Mouse (Mus musculus): ENCODE results near the gene Nisch. TPM values are rescaled to one million over a fixed set of nuclear protein-coding genes. Genes with fewer than 3 reads are reported as not detected.
A peak's percentile ranks its signal among the peaks of the same experiment; 100 is the strongest.

The Nisch gene
- total and polyA plus RNA-seq, 3 experiments, result 46.3 to 180 (median 85.2) TPM

DNA sequence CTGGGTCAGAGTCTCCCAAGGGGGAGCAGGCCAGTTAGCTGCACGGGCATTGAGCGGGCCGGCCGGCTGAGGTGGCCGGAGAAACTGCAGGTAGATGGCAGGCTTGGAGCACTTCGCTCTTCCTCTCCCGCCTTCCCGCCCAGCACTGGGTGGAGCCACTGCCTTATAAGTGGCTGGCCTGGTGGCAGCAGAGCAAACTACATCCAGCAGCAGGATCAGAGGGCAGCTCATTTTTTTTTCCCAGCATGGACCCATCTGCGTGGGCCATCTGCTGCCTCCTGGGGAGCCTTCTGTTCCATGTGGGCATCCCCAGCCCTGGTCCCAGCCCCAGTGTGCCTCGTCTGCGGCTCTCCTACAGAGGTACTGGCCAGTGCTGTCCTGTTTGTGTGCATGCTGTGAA, 920 bp upstream of the Nisch start, which contains the start of gene Sema3g (continued):
- no peak for TF ChIP-seq ZMIZ1 (IDR thresholded peaks at IDR 0.05; ENCODE audit: low read depth, low read length)
- peak; percentile 67 for TF ChIP-seq POLR2A (IDR thresholded peaks at IDR 0.05; ENCODE audit: low read depth, low read length)
- peak; percentile 80 for TF ChIP-seq ZNF384 (IDR thresholded peaks at IDR 0.05; ENCODE audit: low read depth, low read length)
- no peak for TF ChIP-seq KAT2A (IDR thresholded peaks at IDR 0.05; ENCODE audit: insufficient replicate concordance, low read length)

DNA sequence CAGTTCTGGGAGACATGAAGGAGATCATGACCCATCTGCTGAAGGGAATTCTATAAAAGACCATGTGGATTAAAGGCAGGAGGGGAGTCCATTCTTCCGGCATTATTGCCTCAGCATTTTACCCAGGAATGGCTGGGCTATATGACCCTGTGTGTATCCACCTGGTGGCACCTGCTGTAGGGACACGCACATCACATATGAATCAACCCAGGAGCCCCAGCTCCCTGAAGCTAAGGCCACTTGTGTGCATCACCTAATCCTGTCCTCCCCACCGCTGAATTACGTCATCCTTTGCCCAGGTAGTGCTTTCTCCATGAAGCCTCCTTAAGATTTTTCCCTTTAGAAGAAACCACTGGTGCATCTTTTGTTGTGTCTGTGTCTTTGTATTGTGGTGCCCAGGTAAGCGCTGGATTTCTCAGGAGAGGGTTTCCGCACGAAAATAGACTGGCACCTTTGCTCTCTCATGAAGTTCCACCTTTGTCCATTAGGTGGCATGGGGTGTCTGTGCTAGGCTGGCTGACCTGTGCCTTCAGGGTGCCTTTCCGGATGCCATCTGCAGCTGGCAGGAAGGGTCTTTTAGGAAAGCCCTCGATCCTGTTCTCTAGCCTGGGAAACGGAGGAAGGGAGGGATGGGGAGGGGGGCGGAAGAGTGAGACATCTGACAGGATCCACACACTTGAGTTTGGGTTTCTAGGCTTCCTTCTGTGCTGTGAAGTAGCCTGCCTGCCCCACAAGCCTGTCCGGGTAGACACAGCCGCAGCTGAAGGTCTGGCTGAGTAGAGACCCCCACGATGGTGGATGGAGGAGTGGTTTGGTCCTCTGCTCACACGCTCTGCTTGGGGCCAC, 1.4 kb downstream of the Nisch start:
- Histone ChIP-seq H3K79me2 (replicated peaks; ENCODE audit: control insufficient read depth, extremely low read depth, insufficient read depth, poor library complexity, severe bottlenecking) (no peaks in the 10 kb centered on the region), H3K27ac (ENCODE audit: insufficient read depth, low read depth) (no peak overlapping the region), H3K4me3 (replicated peaks in 1 of 3; ENCODE audit: low read depth in 2 of 3, low read length in 2 of 3, poor library complexity in 1 of 3) (peak overlapping the region in 1 of 3 experiments; percentile 23), H3K9ac (ENCODE audit: insufficient read depth, low read depth) (peak overlapping the region; percentile 5; the same call in 1 of the 2 replicates), H3K4me2 (ENCODE audit: insufficient read depth, low read depth, poor library complexity, severe bottlenecking) (no peak overlapping the region), H3K27me3 (replicated peaks) (peaks cover 11% of the 10 kb centered on the region), H3K36me3 (replicated peaks in 1 of 2; ENCODE audit: control insufficient read depth in 1 of 2, insufficient read depth in 1 of 2, low read length in 1 of 2) (no peaks in the 10 kb centered on the region), H3K9me3 (replicated peaks; ENCODE audit: low read length) (no peaks in the 10 kb centered on the region), H3K4me1 (ENCODE audit: control insufficient read depth in 1 of 2, insufficient read depth in 2 of 2) (peaks cover 12 to 30% of the 10 kb centered on the region in 2 experiments)
- TF ChIP-seq UBTF (IDR thresholded peaks at IDR 0.05; ENCODE audit: low read depth, low read length), result 0 out of 2 replicates have a peak, but pooled peaks have one; percentile 40
- 0 out of 2 replicates have a peak, but pooled peaks have one; percentile 26 for TF ChIP-seq ZNF384 (IDR thresholded peaks at IDR 0.05; ENCODE audit: low read depth, low read length)
- TF ChIP-seq SIN3A (IDR thresholded peaks at IDR 0.05; ENCODE audit: low read length), result 0 out of 2 replicates have a peak, but pooled peaks have one; percentile 48
- TF ChIP-seq CTCF (conservative IDR thresholded peaks at IDR 0.05 in 1 of 2, IDR thresholded peaks at IDR 0.05 in 1 of 2; ENCODE audit: low read depth in 2 of 2, low read length in 2 of 2), result peak; percentile 83 to 97
- TF ChIP-seq SMC3 (IDR thresholded peaks at IDR 0.05; ENCODE audit: low read depth, low read length), result peak; percentile 89
- no peak for TF ChIP-seq POLR2A (IDR thresholded peaks at IDR 0.05; ENCODE audit: low read depth, low read length)
- TF ChIP-seq HCFC1 (IDR thresholded peaks at IDR 0.05; ENCODE audit: low read depth, low read length), result peak; percentile 36; the same call in 1 of the 2 replicates
- TF ChIP-seq ZC3H11A (IDR thresholded peaks at IDR 0.05; ENCODE audit: low read depth, low read length), result peak; percentile 34
- TF ChIP-seq MEF2A (IDR thresholded peaks at IDR 0.05; ENCODE audit: borderline replicate concordance, low read depth, low read length), result 0 out of 2 replicates have a peak, but pooled peaks have one; percentile 35
- peak; percentile 95 for TF ChIP-seq RAD21 (IDR thresholded peaks at IDR 0.05; ENCODE audit: low read depth, low read length)
- TF ChIP-seq MAX (IDR thresholded peaks at IDR 0.05; ENCODE audit: low read length), result 0 out of 2 replicates have a peak, but pooled peaks have one; percentile 20
- TF ChIP-seq USF2 (conservative IDR thresholded peaks at IDR 0.05; ENCODE audit: low read depth, low read length), result no peak
- 0 out of 2 replicates have a peak, but pooled peaks have one; percentile 14 for TF ChIP-seq IRF4 (IDR thresholded peaks at IDR 0.05; ENCODE audit: low read depth, low read length)
- no peak for TF ChIP-seq PAX5 (IDR thresholded peaks at IDR 0.05; ENCODE audit: low read length)
- TF ChIP-seq BHLHE40 (IDR thresholded peaks at IDR 0.05; ENCODE audit: low read depth, low read length), result peak; percentile 42
- TF ChIP-seq JUND (conservative IDR thresholded peaks at IDR 0.05; ENCODE audit: low read depth, low read length), result no peak
- 0 out of 2 replicates have a peak, but pooled peaks have one; percentile 51 for TF ChIP-seq TCF12 (IDR thresholded peaks at IDR 0.05; ENCODE audit: low read depth, low read length)
- TF ChIP-seq ETS1 (conservative IDR thresholded peaks at IDR 0.05; ENCODE audit: low read depth, low read length), result no peak
- peak; percentile 71 for TF ChIP-seq ELF1 (IDR thresholded peaks at IDR 0.05; ENCODE audit: low read depth, low read length)
- peak; percentile 49; the same call in 1 of the 2 replicates for TF ChIP-seq NELFE (IDR thresholded peaks at IDR 0.05; ENCODE audit: low read depth, low read length)
- in situ Hi-C loops (cut with MboI; ENCODE audit: low pct_ligation_motif_present, low pct_unique_long_range_greater_than_20kb, low sequenced_read_pairs) (loop anchor here (5.0 kb wide), 1 partner anchor 37 kb away; the partner anchor contains the start of genes Bap1 and Phf7), dilution Hi-C loops (cut with MboI; ENCODE audit: extremely low pct_ligation_motif_present, extremely low pct_unique_long_range_greater_than_20kb, low sequenced_read_pairs) (no loop called here)
- peak; percentile 79 for DNase-seq (ENCODE audit: extremely low read depth)
